Mouse (Mus musculus) 416B (cell line): Measurements from ENCODE around the gene Taf3.

Experiments used
- DNase-seq: peaks from one replicate; pipeline ENCODE4 v3.0.0; 2011; ENCODE audit warnings: low read depth

Taf3 gene

DNA sequence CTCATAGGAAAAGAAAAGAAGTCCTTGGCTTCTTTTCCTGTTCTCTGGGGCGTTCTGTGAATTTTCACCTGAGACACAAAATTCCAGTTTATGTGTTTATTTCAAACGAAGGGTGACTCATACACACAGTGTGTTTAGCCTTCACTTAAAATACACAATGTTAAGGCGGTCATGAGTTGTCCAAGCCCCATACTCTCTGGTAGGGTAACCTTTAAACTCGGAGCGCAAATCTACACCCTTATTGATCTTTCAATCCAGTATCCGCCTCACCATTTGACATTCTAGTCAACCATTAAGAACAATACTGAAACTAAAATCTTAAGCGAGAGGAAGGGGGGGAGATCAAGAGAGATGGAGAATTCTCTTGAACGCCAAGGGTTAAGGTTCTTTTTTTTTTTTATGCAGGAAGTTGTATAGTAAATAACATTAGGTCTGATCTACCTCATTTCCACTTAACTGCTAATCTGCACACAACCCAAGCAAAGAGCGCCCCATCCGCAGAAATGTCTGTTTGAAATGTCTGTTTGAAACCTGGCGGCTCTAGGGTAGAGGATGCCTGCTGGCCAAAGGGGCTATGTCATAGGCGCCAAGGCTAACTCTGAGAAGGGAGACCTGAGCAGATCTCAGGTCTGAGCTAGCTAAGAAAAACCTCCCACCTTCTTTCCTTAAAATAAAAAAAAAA, 172.6 kb downstream of the Taf3 start:
- DNase-seq, result no peak

DNA sequence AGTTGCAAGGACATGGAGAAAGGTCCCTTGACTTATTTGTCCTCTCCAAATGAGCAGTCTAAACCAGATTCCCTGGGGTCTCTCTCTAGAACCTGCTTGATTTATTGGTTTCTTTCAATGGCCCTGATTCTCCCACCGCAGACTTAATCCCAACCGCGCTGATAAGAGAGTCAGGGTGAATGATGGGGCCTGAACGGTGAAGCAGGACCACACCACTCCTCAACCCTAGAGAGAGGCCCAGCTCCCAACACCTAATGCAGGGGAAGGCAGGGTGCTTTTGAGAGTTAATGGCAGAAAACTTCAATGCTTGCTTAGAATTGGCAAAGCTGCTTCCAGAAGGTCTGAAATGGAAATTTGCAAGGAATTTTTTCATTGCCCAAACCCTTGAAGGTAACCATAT, 173.2 kb downstream of the Taf3 start:
- DNase-seq, result no peak

DNA sequence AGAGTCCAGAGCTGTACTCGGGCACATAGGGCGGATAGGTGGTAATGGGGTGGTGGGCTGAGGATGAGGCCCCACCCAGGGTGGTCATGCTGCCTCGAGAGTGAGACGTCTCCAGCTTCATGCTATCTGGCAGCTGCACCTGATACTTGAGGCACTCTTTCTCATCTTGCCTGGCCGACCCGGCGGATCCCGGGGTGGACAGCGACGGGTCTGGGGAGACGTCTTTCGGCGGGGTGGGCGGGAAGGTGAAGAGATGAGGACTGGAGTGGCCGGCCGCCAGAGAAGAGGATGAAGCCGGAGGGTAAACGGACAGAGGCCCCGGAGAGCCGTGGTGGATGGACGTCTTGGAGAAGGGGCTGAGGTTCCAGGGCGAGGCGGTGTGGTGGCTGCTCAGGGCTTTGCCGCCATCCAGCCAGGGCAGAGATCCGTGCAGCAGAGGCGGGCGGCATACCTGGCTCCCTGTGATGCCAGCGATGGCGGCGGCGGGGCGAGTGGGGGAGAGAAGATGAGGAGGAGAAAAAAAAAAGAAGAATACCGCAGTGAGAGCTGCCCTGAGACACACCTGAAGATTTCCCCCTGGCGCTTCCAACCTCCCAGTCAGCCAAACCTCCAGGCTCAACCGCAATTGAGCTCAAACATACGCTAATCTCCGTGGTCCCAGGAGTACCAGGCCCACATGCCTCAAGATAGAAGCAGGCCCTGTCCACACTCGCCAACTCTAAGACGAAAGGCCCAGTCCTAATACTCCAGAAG, 173.8 kb downstream of the Taf3 start:
- DNase-seq, result no peak

DNA sequence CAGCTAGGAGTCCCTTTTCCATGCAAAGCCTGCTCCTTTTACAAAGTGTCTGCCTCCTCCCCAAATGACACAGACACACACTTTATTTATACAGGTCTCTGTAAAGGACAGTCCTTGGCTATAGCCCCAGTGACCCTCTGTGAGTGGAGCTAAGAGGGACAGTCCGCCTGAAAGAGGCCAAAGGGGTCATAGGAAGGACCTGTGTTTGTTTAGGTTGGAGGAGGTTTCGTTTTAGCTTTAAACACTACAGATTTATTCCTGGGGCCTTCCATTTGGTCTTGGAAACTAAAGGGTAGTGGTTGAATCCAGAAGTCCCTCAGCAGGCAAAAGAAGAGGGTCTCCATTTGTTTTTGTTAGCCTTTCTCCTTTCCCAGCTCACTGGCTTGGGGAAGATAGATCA, 174.6 kb downstream of the Taf3 start:
- no peak for DNase-seq

DNA sequence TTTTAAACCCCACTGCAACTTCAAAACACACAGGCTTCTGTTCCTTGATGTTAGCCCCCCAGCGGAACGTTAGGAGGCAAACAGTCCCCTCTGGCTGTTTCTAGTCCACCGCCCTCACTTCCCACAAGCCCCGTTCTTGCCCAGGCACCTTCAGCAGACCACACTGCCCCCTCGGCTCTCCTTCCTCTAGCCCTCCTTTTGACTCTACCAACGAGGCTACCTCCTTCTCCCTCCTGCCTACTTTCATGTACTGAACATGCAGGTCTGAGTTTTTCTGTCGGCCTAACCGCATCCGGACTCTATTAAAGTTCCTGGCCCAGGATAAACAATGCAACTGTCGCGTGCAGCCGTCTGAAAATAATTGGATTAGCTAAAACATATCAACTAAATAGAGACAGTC, 175.7 kb downstream of the Taf3 start:
- no peak for DNase-seq

DNA sequence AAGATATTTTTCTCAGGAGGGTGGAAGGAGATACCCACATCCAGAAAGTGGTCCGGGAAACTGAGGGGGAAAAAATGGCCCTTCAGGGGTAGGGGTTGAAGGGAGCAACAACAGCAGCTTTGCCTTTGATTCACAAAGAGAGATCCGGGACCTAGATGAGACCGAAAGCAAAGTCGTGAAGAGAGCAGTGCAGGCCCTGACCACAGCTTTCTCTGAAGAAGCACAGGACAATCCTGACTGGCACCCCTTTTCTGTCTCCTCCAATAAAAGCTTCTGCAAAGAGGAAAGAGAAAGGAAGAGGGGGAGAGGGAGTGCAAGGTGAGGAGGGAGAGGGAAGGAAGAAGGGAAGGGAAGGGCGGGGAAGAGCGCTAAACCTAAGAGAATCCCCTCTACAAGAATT, 176.6 kb downstream of the Taf3 start:
- DNase-seq, result no peak

DNA sequence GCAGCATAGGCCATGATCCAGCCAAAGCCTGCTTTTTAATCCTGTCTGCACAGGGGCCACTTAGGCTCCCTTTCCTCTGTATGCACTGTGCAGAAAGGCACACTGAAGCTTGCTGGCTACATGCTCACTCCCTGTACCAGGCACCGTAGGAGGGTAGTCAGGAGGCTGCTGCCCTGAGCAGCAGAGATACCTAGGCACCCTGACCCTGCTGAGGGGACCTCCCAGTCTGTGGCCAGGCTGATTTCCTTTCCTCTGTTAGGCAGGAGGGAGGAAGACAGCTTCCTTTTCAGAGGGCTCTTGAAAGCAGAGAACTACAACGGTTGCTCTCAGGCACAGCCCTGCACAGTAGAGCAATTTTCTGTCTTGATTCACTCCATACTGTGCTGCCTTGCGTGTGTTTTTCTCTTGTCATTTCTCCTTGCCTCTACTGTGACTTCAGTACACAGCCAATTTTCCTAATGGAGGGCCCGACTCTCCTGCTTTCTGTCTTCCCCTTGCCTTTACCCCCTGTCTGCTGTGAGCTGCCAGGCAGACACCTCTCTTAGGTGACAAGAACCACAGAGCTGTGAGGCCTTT, 177.2 kb downstream of the Taf3 start:
- DNase-seq, result peak; percentile 20

DNA sequence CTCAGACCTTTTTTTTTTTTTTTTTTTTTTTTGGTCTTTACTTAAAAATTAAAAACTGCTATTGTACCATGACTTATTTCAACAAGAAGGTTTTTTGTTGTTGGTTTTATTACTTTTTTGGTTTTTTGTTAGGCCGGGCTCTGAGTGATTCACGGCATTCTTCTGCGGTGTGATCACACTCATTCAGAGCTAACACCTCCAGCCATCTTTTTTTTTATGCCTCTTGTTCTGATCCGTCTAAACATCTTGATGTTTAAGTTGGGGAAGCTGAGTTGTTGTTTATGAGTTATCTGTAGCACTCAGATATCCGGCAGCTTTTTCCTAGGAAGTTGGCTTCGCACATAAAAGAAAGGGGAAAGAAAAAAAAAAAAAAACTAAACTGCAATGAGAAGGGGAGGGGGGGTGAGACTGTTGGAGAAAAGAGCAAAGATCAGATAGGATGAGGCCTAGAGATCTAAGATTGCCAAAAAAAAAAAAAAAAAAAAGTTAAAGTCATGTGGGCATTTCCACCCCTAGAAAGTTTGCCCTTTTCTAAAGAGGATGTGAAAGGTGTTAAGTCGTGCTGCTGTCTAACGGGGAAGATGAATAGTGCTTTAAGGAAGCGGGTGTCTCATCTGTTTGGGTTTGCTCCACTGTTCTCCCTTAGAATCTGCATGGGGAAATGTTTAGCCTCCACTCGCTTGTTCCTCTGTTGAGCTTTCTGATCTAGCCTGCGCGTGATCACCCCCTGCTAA, 181.1 kb downstream of the Taf3 start:
- no peak for DNase-seq
